Mouse (Mus musculus) left cerebral cortex, adult 2 months (tissue): ENCODE results near the gene Nlgn3. TPM values are rescaled to one million over a fixed set of nuclear protein-coding genes. Genes with fewer than 3 reads are reported as not detected.
"Not testable (repeated sequence)": the region's sequence is repeated elsewhere in the genome, so short reads cannot be mapped to it uniquely, and the experiment has no call there.

ENCODE experiments used
- DNase-seq, 2 experiments: peaks; one replicate each; pipeline ENCODE4 v3.0.0; 2021 to 2022; ENCODE audit warnings: low spot score in 2 of 2, mixed read lengths in 1 of 2; ENCODE audit errors: extremely low spot score in 1 of 2
- H3K27ac ChIP-seq: fragments of 200-600 bp; 2 replicates; pipeline ENCODE4 v1.8.1; 2022
- H3K4me3 ChIP-seq: fragments of 200-600 bp; 2 replicates; pipeline ENCODE4 v1.8.1; 2022
- CTCF ChIP-seq: fragments of 200-600 bp; IDR thresholded peaks from 2 replicates; pipeline ENCODE4 v1.8.1; 2022; ENCODE audit warnings: antibody characterized with exemption, mild to moderate bottlenecking, moderate library complexity
- intact Hi-C: fragments of 180-260 bp; cut with DNase I; formaldehyde crosslinking; loops from one replicate; pipeline ENCODE4 v1.15.1; 2025
- total RNA-seq, 2 experiments: library from RNA; stranded (reverse); gene quantifications; 2 replicates each; pipeline ENCODE4 v1.2.3; 2021

The Nlgn3 gene
- total RNA-seq, 2 experiments from 2014 or later = 159 to 160 TPM

DNA sequence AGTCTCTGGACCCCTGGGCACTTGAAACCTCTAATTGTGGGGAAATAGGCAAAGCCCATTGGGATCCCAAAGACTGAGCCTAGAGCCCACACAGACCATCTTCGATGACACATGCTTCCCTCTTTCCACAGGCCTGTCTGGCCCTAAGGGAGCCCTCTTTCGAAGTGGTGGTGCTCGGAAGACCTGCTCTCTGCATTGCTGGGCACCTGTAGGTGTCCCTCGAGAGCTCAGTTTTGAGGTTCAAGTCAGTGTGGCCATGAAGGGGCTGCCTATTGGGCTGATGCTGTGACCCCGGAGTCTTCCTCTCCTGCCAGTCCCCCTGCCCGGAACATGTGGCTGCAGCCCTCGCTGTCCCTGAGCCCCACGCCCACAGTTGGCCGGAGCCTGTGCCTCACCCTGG lies 2.7 kb downstream of the Nlgn3 start:
- intact Hi-C loops = loop anchor here (2.0 kb wide), 1 partner anchor 27 kb away; no protein-coding TSS in a partner anchor
- no peak for DNase-seq
- Histone ChIP-seq H3K4me3 (peak overlapping the region; percentile 46), H3K27ac (no peak overlapping the region; the same call in 1 of the 2 replicates)
- peak; percentile 20 for TF ChIP-seq CTCF

DNA sequence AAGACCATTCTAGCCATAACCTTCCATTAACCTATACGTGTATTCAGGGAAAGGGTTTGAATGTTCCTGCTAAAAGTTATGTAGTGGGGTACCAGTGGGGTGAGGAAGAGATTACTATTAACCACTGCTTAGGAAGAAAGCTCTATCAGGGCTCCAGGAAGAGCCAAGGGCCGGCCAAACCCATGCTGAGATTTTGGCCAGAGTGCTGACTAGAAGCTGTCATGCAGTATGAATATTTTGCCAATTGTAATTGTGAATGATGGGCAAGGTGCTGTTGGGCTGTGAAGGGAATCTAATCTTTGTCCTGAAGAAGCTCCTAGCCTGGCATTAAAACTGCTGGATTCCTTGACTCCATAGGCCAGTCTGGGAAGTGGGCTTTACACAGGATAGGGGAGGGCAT lies 5.7 kb downstream of the Nlgn3 start:
- no peak for TF ChIP-seq CTCF
- intact Hi-C loops = no loop called here
- Histone ChIP-seq H3K4me3 (no peak overlapping the region), H3K27ac (no peak overlapping the region)
- DNase-seq = no peak

DNA sequence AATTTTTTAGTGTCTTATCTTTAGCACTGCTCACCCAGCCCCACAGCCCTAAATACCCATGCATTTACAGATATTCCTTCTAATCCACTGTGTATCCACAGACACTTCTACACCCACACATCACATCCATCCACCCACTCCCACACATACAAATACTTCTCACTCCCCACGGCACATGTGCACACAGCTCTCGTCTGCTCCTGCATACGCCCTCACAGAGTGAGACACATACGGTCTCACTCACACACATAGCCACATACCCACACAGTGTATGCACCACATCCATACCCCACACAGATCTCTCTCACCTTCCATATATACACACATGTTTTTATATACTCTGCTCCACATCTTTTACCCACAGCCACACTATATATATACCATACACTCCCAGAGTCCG lies 10.3 kb downstream of the Nlgn3 start:
- no peak overlapping the region for H3K4me3 ChIP-seq
- intact Hi-C loops = no loop called here
- H3K27ac ChIP-seq = no peak overlapping the region
- no peak for DNase-seq
- TF ChIP-seq CTCF = no peak

DNA sequence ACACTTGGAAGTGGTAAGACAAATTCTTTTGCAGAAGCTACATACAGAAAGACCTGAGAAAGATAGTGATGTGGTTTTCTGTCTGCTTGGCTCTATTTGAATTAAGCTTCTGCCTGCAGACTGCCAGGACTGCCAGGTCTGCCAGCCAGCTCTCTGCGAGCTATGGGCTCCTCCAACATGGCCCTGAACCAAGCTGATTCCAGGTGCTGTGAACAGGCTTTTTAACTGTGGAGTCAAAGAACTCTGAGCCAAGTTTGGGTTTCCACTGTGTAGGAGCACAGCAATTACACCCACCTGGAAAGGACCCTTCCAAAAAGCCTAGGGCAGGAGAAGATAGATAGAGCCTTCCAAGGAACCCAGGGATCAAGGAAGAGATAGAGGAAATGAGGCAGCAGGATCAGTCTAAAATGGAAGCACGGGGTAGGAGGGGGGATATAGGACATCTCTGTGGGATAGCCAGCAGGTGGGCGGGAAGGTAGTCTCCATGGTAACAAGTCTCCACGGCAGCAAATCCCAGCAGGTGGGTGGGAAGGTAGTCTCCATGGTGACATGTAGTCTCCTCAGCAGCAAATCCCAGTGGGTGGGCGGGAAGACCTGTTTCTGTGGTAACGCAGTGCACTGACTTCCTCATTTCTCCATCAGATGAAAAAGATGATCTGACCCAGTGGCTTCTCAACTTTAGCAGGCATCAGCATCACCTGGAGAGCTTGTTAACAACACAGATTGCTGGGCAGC lies 14.8 kb downstream of the Nlgn3 start:
- Histone ChIP-seq H3K27ac (peak overlapping the region; percentile 81), H3K4me3 (no peak overlapping the region)
- peak; percentile 75 to 79 for DNase-seq
- no peak for TF ChIP-seq CTCF
- intact Hi-C loops = no loop called here

DNA sequence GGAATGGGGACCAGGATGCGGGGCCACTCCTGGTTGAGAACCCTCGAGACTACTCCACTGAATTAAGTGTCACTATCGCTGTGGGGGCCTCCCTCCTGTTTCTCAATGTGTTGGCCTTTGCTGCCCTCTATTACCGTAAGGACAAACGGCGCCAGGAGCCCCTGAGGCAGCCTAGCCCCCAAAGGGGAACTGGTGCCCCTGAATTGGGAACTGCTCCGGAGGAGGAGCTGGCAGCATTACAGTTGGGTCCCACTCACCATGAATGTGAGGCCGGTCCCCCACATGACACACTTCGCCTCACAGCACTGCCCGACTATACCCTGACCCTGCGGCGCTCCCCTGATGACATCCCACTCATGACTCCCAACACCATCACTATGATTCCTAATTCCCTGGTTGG lies 20.8 kb downstream of the Nlgn3 start:
- TF ChIP-seq CTCF = no peak
- no peak overlapping the region for H3K27ac ChIP-seq
- intact Hi-C loops = no loop called here
- H3K4me3 ChIP-seq = no peak overlapping the region
- no peak for DNase-seq

DNA sequence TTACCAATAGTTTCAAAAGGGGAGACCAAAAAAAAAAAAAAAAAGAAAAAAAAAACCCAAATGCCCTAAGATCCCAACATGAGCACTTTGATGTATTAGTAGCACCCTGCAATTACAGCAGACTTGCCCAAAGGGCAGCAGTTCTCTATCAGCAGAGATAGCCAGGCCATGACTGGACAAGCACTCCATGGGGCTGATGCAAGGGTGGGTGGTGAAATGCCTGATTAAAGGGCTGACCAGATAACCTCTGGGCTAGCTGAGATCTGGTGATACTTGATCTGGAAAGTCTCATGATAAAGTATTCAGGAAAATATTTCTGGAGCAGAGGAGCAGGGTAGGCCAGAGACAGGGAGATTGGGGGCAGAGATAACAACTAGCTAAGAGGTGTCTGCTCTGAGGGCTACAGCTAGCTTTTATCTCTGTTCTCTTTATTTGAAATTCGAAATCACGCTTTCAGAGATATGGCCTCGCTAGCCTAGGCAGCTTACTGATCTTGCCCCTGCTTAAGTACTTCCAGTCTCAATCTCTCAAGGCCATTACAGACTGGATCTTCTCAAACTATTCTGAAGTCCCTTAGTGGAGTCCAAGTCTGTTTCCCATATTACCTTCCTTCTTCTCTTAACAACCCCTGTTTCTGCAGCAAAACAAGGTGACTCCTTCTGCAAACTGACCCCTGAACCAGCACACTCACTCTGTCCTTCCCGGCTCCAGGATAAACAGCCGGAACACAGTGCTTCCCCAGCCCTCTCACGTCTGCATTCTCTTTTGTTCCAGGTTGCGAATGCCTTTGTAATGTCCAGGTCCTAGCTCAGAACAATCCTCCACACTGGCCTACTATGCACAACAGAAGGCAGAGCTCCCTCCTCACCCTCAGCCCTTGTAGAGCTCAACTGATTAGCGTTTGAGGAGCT lies 27.3 kb downstream of the Nlgn3 start:
- H3K27ac ChIP-seq = no peak overlapping the region
- TF ChIP-seq CTCF = no peak
- intact Hi-C loops = no loop called here

DNA sequence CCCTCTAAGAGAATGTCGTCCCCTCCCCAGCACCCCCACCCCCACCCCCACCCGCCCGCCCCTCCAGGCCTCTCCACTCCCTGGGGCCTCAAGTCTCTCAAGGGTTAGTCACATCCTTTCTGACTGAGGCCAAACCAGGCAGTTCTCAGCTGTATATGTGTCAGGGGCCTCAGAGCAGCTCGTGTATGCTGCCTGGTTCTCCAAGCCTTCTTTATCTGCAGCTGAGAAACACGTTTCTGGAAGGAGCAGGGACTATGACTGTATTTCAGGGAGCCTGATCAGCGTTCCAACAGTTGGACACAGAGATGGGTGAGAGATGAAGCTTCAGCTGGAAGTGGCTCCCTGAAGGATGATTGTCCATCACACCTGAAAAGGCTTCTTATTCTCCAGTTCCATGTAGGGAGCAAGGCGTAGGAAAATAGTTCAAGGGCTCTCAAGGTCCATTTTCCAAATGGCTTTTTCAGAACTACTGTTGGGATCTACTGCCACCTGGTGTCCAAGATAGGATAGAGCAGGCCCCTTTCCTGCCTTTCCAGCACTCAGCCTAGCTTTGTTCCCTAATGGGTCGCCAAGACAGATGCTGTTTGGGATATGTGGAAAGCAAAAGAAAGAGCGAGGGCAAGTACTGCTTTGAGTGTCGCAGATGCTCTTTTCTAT lies 30.5 kb downstream of the Nlgn3 start:
- no peak overlapping the region for H3K4me3 ChIP-seq
- peak; percentile 60 to 73 for DNase-seq
- peak; percentile 91 for TF ChIP-seq CTCF
- peak overlapping the region; percentile 76 for H3K27ac ChIP-seq
- intact Hi-C loops = loop anchor here (1.0 to 2.0 kb wide), 2 partner anchors 29 to 197 kb away; no protein-coding TSS in a partner anchor

More for the DNA sequence above, 27.3 kb downstream of the Nlgn3 start:
- no peak overlapping the region for H3K4me3 ChIP-seq
- no peak for DNase-seq

DNA sequence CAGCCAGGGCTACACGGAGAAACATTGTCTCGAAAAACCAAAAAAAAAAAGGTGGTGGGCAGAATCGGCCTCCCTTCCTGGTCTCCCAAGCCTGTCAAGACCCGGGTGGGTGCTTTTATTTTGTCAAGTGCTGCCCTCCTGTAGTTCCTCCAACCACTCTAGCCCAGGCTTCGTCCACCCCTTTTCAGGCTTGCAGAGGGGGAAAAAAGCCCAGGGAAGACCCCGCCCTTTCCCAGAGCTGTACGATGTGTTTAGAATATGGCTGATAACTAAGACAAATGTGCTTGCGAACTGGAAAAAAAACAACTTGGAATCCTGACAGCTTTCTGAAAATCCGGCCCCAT lies 33.0 kb downstream of the Nlgn3 start:
- Histone ChIP-seq H3K4me3 (peak overlapping the region; percentile 44), H3K27ac (peak overlapping the region; percentile 91)
- no peak for DNase-seq
- no peak for TF ChIP-seq CTCF
- intact Hi-C loops = loop anchor here (2.0 kb wide), 2 partner anchors 87 to 109 kb away; partner anchors contain the start of gene Snx12

DNA sequence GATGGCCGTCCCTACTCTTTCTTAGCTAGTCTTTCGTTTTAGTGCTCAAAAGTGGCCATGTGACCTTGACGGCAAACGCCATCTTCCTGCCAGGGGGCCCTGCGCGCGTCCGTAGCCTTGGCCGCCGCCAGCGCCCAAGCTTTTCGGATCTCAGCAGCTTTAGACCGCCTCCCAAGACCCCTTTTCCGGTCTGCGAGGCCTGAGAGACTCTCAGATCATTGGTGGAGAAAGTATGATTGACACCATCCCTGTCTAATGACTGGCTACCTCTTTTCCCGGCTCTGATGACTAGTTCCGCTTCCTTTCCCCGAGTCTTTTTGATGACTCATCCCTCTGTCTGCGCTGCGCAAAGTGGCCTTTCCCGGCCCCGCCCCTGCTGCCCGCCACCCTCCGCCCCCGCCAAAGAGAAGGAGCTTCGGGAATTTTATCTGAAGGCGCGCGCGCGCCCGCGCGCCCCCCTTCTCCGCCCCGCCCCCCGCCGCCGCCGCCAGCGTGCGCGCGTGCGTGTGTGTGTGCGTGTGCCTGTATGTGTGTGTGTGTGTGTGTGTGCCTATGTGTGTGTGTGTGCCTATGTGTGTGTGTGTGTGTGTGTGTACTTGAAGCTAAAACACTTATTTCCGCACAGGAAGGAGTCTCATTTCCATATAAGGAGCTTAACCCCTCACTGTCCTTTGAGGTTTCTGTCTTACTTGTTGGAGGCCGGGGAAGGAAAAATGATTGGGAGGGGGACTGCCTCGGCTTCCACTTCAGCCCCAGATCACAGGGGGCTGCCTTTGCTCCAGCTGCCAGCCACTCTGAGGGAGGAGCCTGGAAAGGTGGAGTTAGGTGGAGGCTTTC lies 33.6 kb downstream of the Nlgn3 start:
- Histone ChIP-seq H3K27ac (peak overlapping the region; percentile 91), H3K4me3 (peak overlapping the region; percentile 44)
- TF ChIP-seq CTCF = no peak
- DNase-seq = peak; percentile 75 to 85
- intact Hi-C loops = loop anchor here (2.0 kb wide), 2 partner anchors 86 to 110 kb away; partner anchors contain the start of gene Snx12

DNA sequence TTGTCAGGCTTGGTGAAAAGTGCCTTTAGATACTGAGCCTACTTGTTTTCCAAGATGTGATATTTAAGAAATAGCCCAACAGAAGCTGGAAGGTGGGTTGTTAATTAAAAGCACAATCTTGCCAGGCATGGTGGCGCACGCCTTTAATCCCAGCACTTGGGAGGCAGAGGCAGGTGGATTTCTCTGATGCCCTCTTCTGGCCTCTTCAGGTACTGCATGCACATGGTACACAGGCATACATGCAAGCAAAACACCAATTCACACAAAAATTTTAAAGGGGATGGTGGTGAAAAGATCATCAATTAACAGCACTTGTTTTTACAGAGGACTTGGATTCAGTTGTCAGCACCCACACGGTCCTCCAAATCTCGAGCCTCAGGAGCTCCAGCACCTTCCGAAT lies 35.6 kb downstream of the Nlgn3 start:
- no peak overlapping the region for H3K4me3 ChIP-seq
- TF ChIP-seq CTCF = peak; percentile 46
- intact Hi-C loops = no loop called here
- no peak overlapping the region for H3K27ac ChIP-seq
- DNase-seq = no peak

DNA sequence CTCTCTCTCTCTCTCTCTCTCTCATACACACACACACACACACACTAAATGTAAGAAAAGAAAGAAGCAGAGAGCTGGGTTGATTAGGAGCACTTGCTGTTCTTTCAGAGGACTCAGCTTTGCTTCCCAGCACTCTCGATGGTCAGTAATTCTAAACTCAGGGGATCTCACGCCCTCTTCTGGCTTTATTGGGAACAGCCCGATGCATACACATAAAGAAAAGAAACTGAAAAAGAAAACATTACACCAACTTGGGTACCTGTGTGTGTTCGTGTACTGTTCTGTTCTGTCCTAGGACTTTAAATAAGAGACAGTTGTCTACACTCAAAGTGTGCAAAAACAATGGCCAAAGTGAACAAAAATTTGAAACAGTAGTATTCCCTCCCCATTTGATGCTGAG lies 39.7 kb downstream of the Nlgn3 start:
- Histone ChIP-seq H3K4me3 (no peak overlapping the region), H3K27ac (no peak overlapping the region)
- intact Hi-C loops = no loop called here
- no peak for TF ChIP-seq CTCF
- DNase-seq = no peak

DNA sequence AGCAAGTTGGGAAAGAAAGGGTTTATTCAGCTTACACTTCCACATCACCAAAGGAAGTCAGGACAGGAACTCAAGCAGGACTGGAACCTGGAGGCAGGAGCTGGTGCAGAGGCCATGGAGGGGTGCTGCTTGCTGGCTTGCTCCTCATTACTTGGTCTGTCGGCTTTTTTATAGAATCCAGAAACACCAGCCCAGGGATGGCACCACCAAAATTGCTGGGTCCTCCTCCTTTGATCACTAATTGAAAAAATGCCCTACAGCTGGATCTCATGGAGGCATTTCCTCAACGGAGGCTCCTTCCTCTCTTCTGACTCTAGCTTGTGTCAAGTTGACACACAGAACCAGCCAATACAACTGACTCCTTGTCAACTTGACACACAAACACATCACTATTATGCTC lies 43.9 kb downstream of the Nlgn3 start:
- intact Hi-C loops, DNase-seq: not testable (repeated sequence)

More for the DNA sequence above, 43.9 kb downstream of the Nlgn3 start:
- not testable (repeated sequence) for H3K27ac ChIP-seq, H3K4me3 ChIP-seq
